Mouse (Mus musculus): Measurements from ENCODE around the gene Dmkn.
"Not testable (repeated sequence)": the region's sequence is repeated elsewhere in the genome, so short reads cannot be mapped to it uniquely, and the experiment has no call there.

Gene Dmkn

GRCm38 (mm10) chr7:30820854-30821445 lies 57.4 kb downstream of the Dmkn start:
- no peak for DNase-seq

DNA sequence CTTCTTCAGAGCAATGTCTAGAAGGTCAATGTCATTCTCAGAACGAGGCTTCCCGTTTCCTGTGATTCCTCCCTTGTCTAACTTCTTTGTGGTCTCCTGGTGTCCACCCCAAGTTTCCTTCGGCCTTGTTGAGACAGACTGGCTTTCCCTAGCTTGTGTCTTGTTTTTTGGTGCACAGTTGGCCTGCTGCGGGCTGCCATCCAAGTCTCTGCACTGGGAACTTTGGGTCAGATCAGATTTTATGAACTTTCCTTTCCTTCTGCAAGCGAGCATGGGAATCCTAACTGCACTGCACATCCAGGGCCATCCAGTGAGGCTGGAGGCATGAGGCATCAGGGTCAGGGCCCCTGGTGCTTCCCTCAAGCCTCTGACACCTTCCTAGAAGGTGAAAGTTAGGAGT lies 58.0 kb downstream of the Dmkn start:
- DNase-seq: peak; percentile 42

- no peak for DNase-seq
Observed at GRCm38 (mm10) chr7:30823675-30824074, 60.1 kb downstream of the Dmkn start, which contains the start of gene Ffar2. Gene Ffar2 (minus strand): TSS chr7:30823775.

- DNase-seq: no peak
Observed at GRCm38 (mm10) chr7:30824306-30824705, 60.8 kb downstream of the Dmkn start.

- DNase-seq: no peak
Observed at GRCm38 (mm10) chr7:30826660-30827059, 63.1 kb downstream of the Dmkn start.

DNA sequence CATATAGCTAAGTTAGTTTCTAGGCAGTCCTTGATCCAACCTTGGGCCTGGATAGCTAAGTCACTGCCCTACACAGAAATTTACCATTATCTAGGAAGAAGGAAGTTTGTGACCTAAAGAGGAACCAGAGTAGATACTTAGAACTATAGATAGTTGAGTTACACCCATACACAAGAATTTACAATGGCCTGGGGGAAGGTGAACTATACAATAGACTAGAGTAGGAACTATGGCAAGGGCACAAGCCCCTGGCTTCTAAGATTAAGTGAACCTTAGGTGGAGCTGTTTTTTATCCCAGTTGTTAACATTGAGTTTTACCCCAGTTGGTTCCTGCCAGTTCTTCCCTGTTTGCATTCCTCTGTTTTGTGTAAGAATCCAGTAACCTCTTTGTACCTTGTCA lies 65.3 kb downstream of the Dmkn start:
- DNase-seq: not testable (repeated sequence)

DNA sequence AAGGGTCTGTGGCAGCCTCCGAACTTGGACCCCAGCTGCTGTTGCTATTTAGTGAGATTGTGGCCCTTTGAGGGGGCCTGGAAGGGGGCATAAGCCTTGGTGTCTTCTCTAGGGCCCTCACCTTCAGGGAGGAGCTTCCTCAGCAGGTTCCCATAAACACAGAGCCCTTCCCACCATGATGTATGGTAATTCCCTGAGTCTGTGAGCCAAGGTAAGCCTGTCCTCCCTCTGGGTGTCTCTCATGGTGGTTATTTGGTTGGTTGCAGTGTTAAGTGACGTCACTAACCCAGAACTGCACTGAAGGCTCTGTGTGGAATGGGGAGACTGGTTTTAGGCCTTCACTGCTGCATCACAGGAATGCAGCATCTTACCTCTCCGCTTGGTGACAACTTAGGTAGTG lies 65.9 kb downstream of the Dmkn start:
- DNase-seq: no peak
